Mouse (Mus musculus) skeletal muscle tissue, postnatal 0 days (tissue): ENCODE results near the gene Smyd5. TPM values are rescaled to one million over a fixed set of nuclear protein-coding genes. Genes with fewer than 3 reads are reported as not detected.

ENCODE experiments used
- polyA plus RNA-seq: library from polyadenylated mRNA; unstranded; fragments of >200 nt; fragmentation: Nextera tagmentation; extraction: Ambion mirVana; gene quantifications from 2 replicates; pipeline ENCODE4 v1.2.1, GENCODE M21; 2015

The Smyd5 gene
- 18.3 and 20.7 TPM in 2 replicates for polyA plus RNA-seq

GRCm38 (mm10) chr6:85431842-85432431 lies at the start of gene Smyd5:
TSS of gene Smyd5 (plus strand) at chr6:85431989.

GRCm38 (mm10) chr6:85423836-85424379 lies 7.9 kb upstream of the Smyd5 start, which contains the start of gene Noto:
TSS of gene Noto (plus strand) at chr6:85423886.

GRCm38 (mm10) chr6:85450697-85451663 lies 19.2 kb downstream of the Smyd5 start, which contains the start of gene Cct7:
TSS of gene Cct7 (plus strand) at chr6:85451514.

GRCm38 (mm10) chr6:85451664-85452410 lies 20.0 kb downstream of the Smyd5 start, which contains the start of gene Pradc1:
TSS of gene Pradc1 (minus strand) at chr6:85451970.

Other genes starting within 250 kb of the Smyd5 start
- not detected in 2 replicates for gene Emx1, start 244.6 kb upstream of the Smyd5 start, polyA plus RNA-seq
- 3.3 and 4.6 TPM in 2 replicates for gene Sfxn5, start 98.6 kb upstream of the Smyd5 start, polyA plus RNA-seq
- 20.0 and 20.7 TPM in 2 replicates for gene Rab11fip5, start 57.4 kb upstream of the Smyd5 start, polyA plus RNA-seq
- gene Noto, start 8.1 kb upstream of the Smyd5 start, polyA plus RNA-seq, result not detected in 2 replicates
- gene Cct7, start 19.5 kb downstream of the Smyd5 start, polyA plus RNA-seq, result 243 and 247 TPM in 2 replicates
- 41.4 and 53.6 TPM in 2 replicates for gene Pradc1, start 20.0 kb downstream of the Smyd5 start, polyA plus RNA-seq
- gene Fbxo41, start 71.0 kb downstream of the Smyd5 start, polyA plus RNA-seq, result 0.03 TPM in 1 of 2 replicates, not detected in the other
- gene Egr4, start 81.6 kb downstream of the Smyd5 start, polyA plus RNA-seq, result not detected in 2 replicates
- 0.60 and 1.0 TPM in 2 replicates for gene Alms1, start 155.5 kb downstream of the Smyd5 start, polyA plus RNA-seq